In the genomic region with DNA sequence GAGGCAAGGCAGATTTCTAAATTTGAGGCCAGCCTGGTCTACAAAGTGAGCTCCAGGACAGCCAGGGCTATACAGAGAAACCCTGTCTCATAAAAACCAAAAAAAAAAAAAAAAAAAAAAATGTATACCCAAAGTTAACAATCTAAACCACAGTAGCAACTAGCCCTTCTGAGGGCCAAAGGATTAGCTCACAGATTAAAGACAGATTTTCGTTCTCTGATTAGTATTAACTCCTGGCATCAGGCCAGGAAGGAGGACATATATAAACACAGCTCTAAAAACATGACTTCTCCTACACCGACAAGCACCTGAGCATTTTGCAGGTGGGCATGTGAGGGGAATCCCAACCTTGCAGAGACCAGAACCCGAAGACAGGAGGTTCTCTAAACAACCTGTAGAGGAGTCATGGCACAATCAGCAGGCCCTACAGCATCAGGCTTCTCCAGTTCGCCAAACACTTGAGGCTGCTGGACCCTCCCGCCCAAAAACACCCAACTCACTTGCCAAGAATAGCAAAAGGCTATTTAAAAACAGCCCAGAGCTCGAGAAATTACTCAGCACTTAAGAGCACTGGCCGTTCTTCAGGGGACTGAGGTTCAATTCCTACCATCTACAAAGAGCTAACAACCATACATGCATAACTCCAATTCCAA, we compare ENCODE assay signal across 19 mouse cellular contexts. TPM values are rescaled to one million over a fixed set of nuclear protein-coding genes. Genes with fewer than 3 reads are reported as not detected.
DNase-seq lines count a peak whose midpoint lies in the region; ATAC-seq and TF ChIP-seq lines count a peak whose summit lies in the region.
"Had no signal": no experiment of that assay in that cellular context is flagged by ENCODE, and none has a peak within 500 bp of the region (broad histone marks: within the 10 kb centered on the region; RNA-seq: fewer than 3 reads in every experiment).

No protein-coding gene starts in this region.

- TF ChIP-seq CTCF in lung, adult 2 months (IDR thresholded peaks at IDR 0.05; ENCODE audit: insufficient read depth, low read length), result no peak
- TF ChIP-seq CTCF in MEL (IDR thresholded peaks at IDR 0.05 in 2 of 3, conservative IDR thresholded peaks at IDR 0.05 in 1 of 3; ENCODE audit: control insufficient read depth in 1 of 3, insufficient read depth in 1 of 3, low read depth in 2 of 3, low read length in 3 of 3, poor library complexity in 1 of 3, severe bottlenecking in 1 of 3), result no peak

- no peaks in the 10 kb centered on the region for H3K9me3 ChIP-seq in MEL (replicated peaks; ENCODE audit: insufficient read depth, low read length)
- H3K9me3 ChIP-seq in forebrain, embryonic 11.5 days (ENCODE audit: control insufficient read depth, low read length), result no peaks in the 10 kb centered on the region
- H3K9me3 ChIP-seq in forebrain, embryonic 15.5 days, result no peaks in the 10 kb centered on the region
- H3K9me3 ChIP-seq: embryonic facial prominence, embryonic 15.5 days; forebrain, embryonic 12.5 days; hindbrain, embryonic 13.5 days had no signal

- TF ChIP-seq EP300 in MEL (IDR thresholded peaks at IDR 0.05; ENCODE audit: low read depth in 1 of 2, low read length in 2 of 2), result no peak

- WGBS in lung, adult 2 months, result 33% methylated on average over 7 of the region's 7 CpGs
- WGBS in forebrain, embryonic 11.5 days, result 88% methylated on average over 7 of the region's 7 CpGs
- WGBS in forebrain, embryonic 15.5 days, result 73% methylated on average over 7 of the region's 7 CpGs

- H3K4me3 ChIP-seq in lung, adult 2 months (replicated peaks; ENCODE audit: extremely low read depth, low read depth, low read length), result no peak overlapping the region
- no peak overlapping the region for H3K4me3 ChIP-seq in MEL (ENCODE audit: control insufficient read depth in 1 of 2, insufficient read depth in 1 of 2, low read depth in 2 of 2, low read length in 2 of 2)
- H3K4me3 ChIP-seq in forebrain, embryonic 11.5 days (ENCODE audit: low read depth, low read length), result no peak overlapping the region
- H3K4me3 ChIP-seq in forebrain, embryonic 15.5 days, result no peak overlapping the region
- H3K4me3 ChIP-seq: embryonic facial prominence, embryonic 15.5 days; forebrain, embryonic 12.5 days; hindbrain, embryonic 13.5 days had no signal

- no peak overlapping the region for H3K27ac ChIP-seq in MEL (ENCODE audit: control insufficient read depth, low read depth, low read length)
- H3K27ac ChIP-seq in forebrain, embryonic 11.5 days (ENCODE audit: low read depth, low read length), result no peak overlapping the region
- H3K27ac ChIP-seq in forebrain, embryonic 15.5 days (replicated peaks), result no peak overlapping the region
- H3K27ac ChIP-seq: embryonic facial prominence, embryonic 15.5 days; forebrain, embryonic 12.5 days; hindbrain, embryonic 13.5 days had no signal

- no peak for TF ChIP-seq RAD21 in MEL (IDR thresholded peaks at IDR 0.05; ENCODE audit: low read depth, low read length)

- no peak overlapping the region for H3K4me2 ChIP-seq in forebrain, embryonic 11.5 days (ENCODE audit: low read depth, low read length, severe bottlenecking)
- H3K4me2 ChIP-seq in forebrain, embryonic 15.5 days (replicated peaks), result no peak overlapping the region
- H3K4me2 ChIP-seq: embryonic facial prominence, embryonic 15.5 days; forebrain, embryonic 12.5 days; hindbrain, embryonic 13.5 days had no signal

- peak; percentile 23 for DNase-seq in lung, postnatal 25 days (ENCODE audit: low spot score)
- DNase-seq in lung, adult 2 months, result no peak
- no peak for DNase-seq in MEL (ENCODE audit: low read depth, low spot score)
- peak; percentile 40 for DNase-seq in heart, adult 8-10 months (ENCODE audit: low spot score)
- peak; percentile 16 for DNase-seq in heart, postnatal 4 days
- DNase-seq in forebrain, embryonic 11.5 days (ENCODE audit: low spot score), result no peak
- DNase-seq: cerebellum, adult 18-20 months; cerebellum, postnatal 36 days; gastrocnemius, postnatal 36 days; kidney, adult 8-10 months; kidney, postnatal 36 days; liver; midbrain, embryonic 14.5 days; thymus, postnatal 36 days had no signal

- peaks cover 60% of the 10 kb centered on the region for H3K79me2 ChIP-seq in MEL (ENCODE audit: control insufficient read depth, insufficient read depth, low read length, poor library complexity)

- no peak for TF ChIP-seq POLR2A in lung, adult 2 months (IDR thresholded peaks at IDR 0.05; ENCODE audit: borderline replicate concordance, extremely low read depth, low read depth, low read length)
- no peak for TF ChIP-seq POLR2A in MEL (IDR thresholded peaks at IDR 0.05; ENCODE audit: control insufficient read depth in 1 of 2, insufficient read depth in 1 of 2, low read depth in 1 of 2, low read length in 2 of 2, poor library complexity in 1 of 2)

- peaks cover 3 to 36% of the 10 kb centered on the region in 2 experiments; a peak in 3 of 4 replicates for H3K36me3 ChIP-seq in MEL (ENCODE audit: control insufficient read depth in 1 of 2, insufficient read depth in 2 of 2, low read length in 2 of 2)
- no peaks in the 10 kb centered on the region for H3K36me3 ChIP-seq in forebrain, embryonic 11.5 days (ENCODE audit: control insufficient read depth, insufficient read depth, low read length)
- peaks cover 1% of the 10 kb centered on the region; the same call in 1 of the 2 replicates for H3K36me3 ChIP-seq in forebrain, embryonic 15.5 days
- H3K36me3 ChIP-seq: embryonic facial prominence, embryonic 15.5 days had no signal

- no peaks in the 10 kb centered on the region for H3K27me3 ChIP-seq in MEL (ENCODE audit: control insufficient read depth in 1 of 2, insufficient read depth in 2 of 2, low read length in 2 of 2)
- no peaks in the 10 kb centered on the region for H3K27me3 ChIP-seq in forebrain, embryonic 11.5 days (ENCODE audit: control insufficient read depth, insufficient read depth, low read length)
- H3K27me3 ChIP-seq in forebrain, embryonic 15.5 days, result no peaks in the 10 kb centered on the region
- H3K27me3 ChIP-seq: embryonic facial prominence, embryonic 15.5 days; forebrain, embryonic 12.5 days; hindbrain, embryonic 13.5 days had no signal

- ATAC-seq in forebrain, embryonic 11.5 days (replicated peaks; ENCODE audit: low FRiP score), result no peak
- ATAC-seq in forebrain, embryonic 15.5 days (replicated peaks), result no peak
- ATAC-seq: inflammation-experienced regulatory T-cells, adult 6 months had no signal

- no peak overlapping the region for H3K9ac ChIP-seq in MEL (ENCODE audit: control insufficient read depth, low read depth, low read length, poor library complexity, severe bottlenecking)
- no peak overlapping the region for H3K9ac ChIP-seq in forebrain, embryonic 11.5 days (ENCODE audit: low read length)
- no peak overlapping the region for H3K9ac ChIP-seq in forebrain, embryonic 15.5 days (replicated peaks)
- H3K9ac ChIP-seq: embryonic facial prominence, embryonic 15.5 days; forebrain, embryonic 12.5 days; hindbrain, embryonic 13.5 days had no signal

- peaks cover 6% of the 10 kb centered on the region for H3K4me1 ChIP-seq in lung, adult 2 months (ENCODE audit: control insufficient read depth, insufficient read depth, low read length)
- H3K4me1 ChIP-seq in MEL (ENCODE audit: control insufficient read depth in 1 of 2, insufficient read depth in 2 of 2, low read length in 2 of 2), result peaks cover 12 to 21% of the 10 kb centered on the region in 2 experiments
- peaks cover 2% of the 10 kb centered on the region; the same call in 1 of the 2 replicates for H3K4me1 ChIP-seq in forebrain, embryonic 11.5 days (replicated peaks; ENCODE audit: control insufficient read depth, insufficient read depth, low read length)
- H3K4me1 ChIP-seq in forebrain, embryonic 15.5 days, result peaks cover 57% of the 10 kb centered on the region

TF ChIP-seq in MEL, 35 proteins besides CTCF, POLR2A, EP300 and RAD21:
- TF ChIP-seq NRF1 (IDR thresholded peaks at IDR 0.05; ENCODE audit: insufficient read depth, low read depth, low read length, poor library complexity, severe bottlenecking) (no peak), RCOR1 (IDR thresholded peaks at IDR 0.05; ENCODE audit: low read depth, low read length) (peak; percentile 31; the same call in 1 of the 2 replicates), ZC3H11A (IDR thresholded peaks at IDR 0.05; ENCODE audit: low read depth, low read length) (no peak), ZNF384 (IDR thresholded peaks at IDR 0.05; ENCODE audit: low read depth, low read length) (peak; percentile 52)

RNA-seq across cellular contexts. Expression of a gene that starts 5.4 kb away (rescaled TPM):
- 7.7 and 7.9 TPM in 2 replicates for polyA plus RNA-seq in lung, adult 2 months (2012; rRNA removed)
- total RNA-seq in MEL (2012; rRNA removed), result 19.5 and 24.2 TPM in 2 replicates
- 10 to 100 TPM; 25.8 to 30.2 TPM for polyA plus RNA-seq in MEL (2012; ENCODE audit: insufficient read depth in 1 of 2, insufficient read length in 2 of 2, low read depth in 1 of 2, low replicate concordance in 2 of 2, missing spikeins in 1 of 2)
- total RNA-seq in heart, adult 8-10 months (2022), result 10 to 100 TPM; 32.6 to 42.3 (median 39.6) TPM
- total RNA-seq in heart, postnatal 4 days (2021), result 10 to 100 TPM; 30.1 to 33.3 TPM
- polyA plus RNA-seq in forebrain, embryonic 11.5 days (2014; fragmentation: Nextera tagmentation; extraction: Ambion mirVana), result 55.6 and 58.3 TPM in 2 replicates
- polyA plus RNA-seq in forebrain, embryonic 15.5 days (2015; fragmentation: Nextera tagmentation; extraction: Ambion mirVana), result 69.5 and 75.9 TPM in 2 replicates

RNA-seq across cellular contexts. Expression of a gene that starts 43.8 kb away (rescaled TPM):
- polyA plus RNA-seq in lung, adult 2 months (2012; rRNA removed), result 29.3 and 38.1 TPM in 2 replicates
- total RNA-seq in MEL (2012; rRNA removed), result 74.2 and 79.1 TPM in 2 replicates
- polyA plus RNA-seq in MEL (2012; ENCODE audit: insufficient read depth in 1 of 2, insufficient read length in 2 of 2, low read depth in 1 of 2, low replicate concordance in 2 of 2, missing spikeins in 1 of 2), result 10 to 100 TPM in 1 of 2 experiments, not detected in 1; 88.5 TPM
- total RNA-seq in heart, adult 8-10 months (2022), result 10 to 100 TPM; 80.7 to 88.9 (median 87.8) TPM
- total RNA-seq in heart, postnatal 4 days (2021), result 10 to 100 TPM; 60.3 to 62.4 TPM
- polyA plus RNA-seq in forebrain, embryonic 11.5 days (2014; fragmentation: Nextera tagmentation; extraction: Ambion mirVana), result 91.7 and 99.4 TPM in 2 replicates
- polyA plus RNA-seq in forebrain, embryonic 15.5 days (2015; fragmentation: Nextera tagmentation; extraction: Ambion mirVana), result 113 and 119 TPM in 2 replicates

Comparison
In these comparisons a context has a peak if more than half of its experiments do, and no peak if none do; other contexts are left out.
1. DNase-seq: peak in lung, postnatal 25 days (single experiment), heart, adult 8-10 months (single experiment) and heart, postnatal 4 days (single experiment); none in lung, adult 2 months (single experiment), MEL (single experiment) and forebrain, embryonic 11.5 days (single experiment).